Mouse (Mus musculus): ENCODE data around the gene Gm21854.
"Not testable (repeated sequence)": the region's sequence is repeated elsewhere in the genome, so short reads cannot be mapped to it uniquely, and the experiment has no call there.

Gene Gm21854

GRCm38 (mm10) chrY:5656686-5657085 lies at the start of gene Gm21854:
Gene Gm21854 (plus strand): TSS chrY:5656986.
- not testable (repeated sequence) for DNase-seq (ENCODE audit: low read depth, low spot score)

All from ES-CJ7 (cell line).